Mouse (Mus musculus) lung, embryonic 15.5 days (tissue): ENCODE results near the gene Setd1b. TPM values are rescaled to one million over a fixed set of nuclear protein-coding genes. Genes with fewer than 3 reads are reported as not detected.
A peak's percentile ranks its signal among the peaks of the same experiment; 100 is the strongest.

Experiments
- ATAC-seq: fragments of 200-750 bp; cut with Nextera tagmentation; 2 replicates; pipeline ENCODE4 v1.8.0; 2017; ENCODE audit warnings: moderate number of reproducible peaks, borderline replicate concordance; ENCODE audit not compliant: low FRiP score, low TSS enrichment; ENCODE audit errors: extremely low read depth
- H3K27ac ChIP-seq: fragments of 300-500 bp; sonication (generic); 2 replicates; pipeline ENCODE4 v1.5.1; 2015; ENCODE audit warnings: moderate library complexity, mild to moderate bottlenecking, inconsistent platforms
- H3K27me3 ChIP-seq: fragments of 300-500 bp; sonication (generic); 2 replicates; pipeline ENCODE4 v1.6.1; 2015; ENCODE audit warnings: inconsistent platforms
- H3K36me3 ChIP-seq: fragments of 300-500 bp; sonication (generic); 2 replicates; pipeline ENCODE4 v1.6.1; 2015; ENCODE audit warnings: inconsistent platforms
- H3K4me1 ChIP-seq: fragments of 300-500 bp; sonication (generic); 2 replicates; pipeline ENCODE4 v1.6.1; 2015; ENCODE audit warnings: inconsistent platforms
- H3K4me2 ChIP-seq: fragments of 300-500 bp; sonication (generic); 2 replicates; pipeline ENCODE4 v1.6.1; 2015; ENCODE audit warnings: inconsistent platforms, mild to moderate bottlenecking, moderate library complexity
- H3K4me3 ChIP-seq: fragments of 300-500 bp; sonication (generic); 2 replicates; pipeline ENCODE4 v1.5.1; 2015; ENCODE audit warnings: mild to moderate bottlenecking, inconsistent platforms
- H3K9ac ChIP-seq: fragments of 300-500 bp; sonication (generic); 2 replicates; pipeline ENCODE4 v1.6.1; 2015; ENCODE audit warnings: inconsistent platforms
- H3K9me3 ChIP-seq: fragments of 300-500 bp; sonication (generic); 2 replicates; pipeline ENCODE4 v1.6.1; 2016; ENCODE audit warnings: inconsistent platforms
- WGBS: fragments of 180-500 bp; shearing (Covaris S2); methylation state at CpG from one replicate; pipeline ENCODE4 v1.1.7; 2015; 5-methylcytosine and 5-hydroxymethylcytosine counted together
- polyA plus RNA-seq: library from polyadenylated mRNA; unstranded; fragments of >200 nt; fragmentation: Nextera tagmentation; extraction: Ambion mirVana; gene quantifications from 2 replicates; pipeline ENCODE4 v1.2.1, GENCODE M21; 2015

Setd1b gene
- polyA plus RNA-seq, 1 experiment from 2014 or later, result 9.2 TPM

DNA sequence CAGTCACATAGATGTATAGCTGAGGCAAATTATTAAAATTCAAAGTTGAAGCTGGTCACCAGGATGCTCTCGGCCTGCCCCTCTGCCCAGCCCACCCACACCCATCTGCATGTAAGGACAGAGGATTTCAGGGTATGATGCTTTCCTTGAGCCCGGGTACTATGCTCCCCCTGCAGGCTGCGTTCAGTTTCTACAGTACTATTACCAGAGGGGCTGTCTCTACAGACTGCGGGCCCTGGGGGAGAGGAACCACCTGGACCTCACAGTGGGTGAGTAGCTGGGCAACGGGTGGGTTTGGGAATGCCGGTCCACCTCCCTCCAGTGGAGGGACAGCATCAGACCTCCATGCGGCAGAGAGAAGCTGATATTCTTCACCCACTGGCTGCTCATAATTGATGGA, 27.1 kb upstream of the Setd1b start:
- 32% methylated on average over 7 of the region's 7 CpGs for WGBS
- H3K4me3 ChIP-seq, result no peak overlapping the region
- H3K36me3 ChIP-seq, result no peaks in the 10 kb centered on the region
- no peaks in the 10 kb centered on the region for H3K9me3 ChIP-seq
- no peak overlapping the region for H3K9ac ChIP-seq
- no peak overlapping the region for H3K27ac ChIP-seq
- peaks cover 37% of the 10 kb centered on the region for H3K4me1 ChIP-seq
- ATAC-seq, result no peak
- no peaks in the 10 kb centered on the region for H3K27me3 ChIP-seq
- H3K4me2 ChIP-seq, result no peak overlapping the region

GRCm38 (mm10) chr5:123116080-123116479, 25.9 kb upstream of the Setd1b start:
- Histone ChIP-seq H3K27me3 (no peaks in the 10 kb centered on the region), H3K27ac (peak overlapping the region; percentile 69; the same call in 1 of the 2 replicates), H3K9me3 (no peaks in the 10 kb centered on the region), H3K4me2 (peak overlapping the region; percentile 31; the same call in 1 of the 2 replicates), H3K4me3 (no peak overlapping the region), H3K4me1 (peaks cover 27% of the 10 kb centered on the region), H3K36me3 (no peaks in the 10 kb centered on the region), H3K9ac (no peak overlapping the region)
- ATAC-seq, result peak; percentile 31; the same call in 1 of the 2 replicates
- 52% methylated on average over 8 of the region's 8 CpGs for WGBS

- Histone ChIP-seq H3K4me3 (no peak overlapping the region), H3K27me3 (no peaks in the 10 kb centered on the region), H3K9ac (no peak overlapping the region), H3K9me3 (no peaks in the 10 kb centered on the region), H3K27ac (peak overlapping the region; percentile 69), H3K4me1 (peaks cover 27% of the 10 kb centered on the region), H3K4me2 (no peak overlapping the region), H3K36me3 (no peaks in the 10 kb centered on the region)
- 15% methylated on average over 10 of the region's 10 CpGs for WGBS
- peak; percentile 41; the same call in 1 of the 2 replicates for ATAC-seq
Observed at GRCm38 (mm10) chr5:123117257-123117656, 24.7 kb upstream of the Setd1b start.

DNA sequence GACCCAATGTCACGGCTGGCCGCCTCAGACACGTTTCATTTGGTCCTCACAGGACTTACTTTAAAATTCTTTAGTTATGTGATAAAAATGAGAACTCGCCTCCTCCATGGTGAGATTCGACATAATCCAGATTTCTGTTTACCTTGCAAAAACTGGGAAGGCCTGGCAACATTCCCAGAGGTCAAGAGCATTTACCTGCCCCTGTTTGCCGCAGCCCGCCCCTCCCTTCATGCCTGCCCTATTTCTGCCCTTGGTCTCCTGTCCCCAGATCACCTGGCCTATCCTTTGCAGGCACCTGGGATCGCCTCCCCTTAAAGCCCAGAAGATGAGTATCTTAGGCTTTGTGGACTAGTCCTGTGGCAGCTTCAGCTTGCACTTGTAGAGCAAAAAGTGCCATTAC, 24.2 kb upstream of the Setd1b start:
- ATAC-seq, result no peak
- Histone ChIP-seq H3K9me3 (no peaks in the 10 kb centered on the region), H3K4me2 (no peak overlapping the region), H3K9ac (no peak overlapping the region), H3K27me3 (no peaks in the 10 kb centered on the region), H3K4me1 (peaks cover 27% of the 10 kb centered on the region), H3K36me3 (no peaks in the 10 kb centered on the region), H3K4me3 (no peak overlapping the region), H3K27ac (peak overlapping the region; percentile 69)
- WGBS, result 53% methylated on average over 8 of the region's 8 CpGs

- H3K9me3 ChIP-seq, result no peaks in the 10 kb centered on the region
- no peak overlapping the region for H3K4me3 ChIP-seq
- no peaks in the 10 kb centered on the region for H3K36me3 ChIP-seq
- 65% methylated on average over 10 of the region's 10 CpGs for WGBS
- no peak overlapping the region for H3K27ac ChIP-seq
- H3K4me2 ChIP-seq, result no peak overlapping the region
- ATAC-seq, result no peak
- peaks cover 27% of the 10 kb centered on the region for H3K4me1 ChIP-seq
- no peaks in the 10 kb centered on the region for H3K27me3 ChIP-seq
- H3K9ac ChIP-seq, result no peak overlapping the region
Observed at GRCm38 (mm10) chr5:123118826-123119225, 23.2 kb upstream of the Setd1b start.

GRCm38 (mm10) chr5:123120624-123121215, 21.3 kb upstream of the Setd1b start:
- no peak overlapping the region for H3K27ac ChIP-seq
- 69% methylated on average over 7 of the region's 7 CpGs for WGBS
- H3K4me2 ChIP-seq, result no peak overlapping the region
- H3K9me3 ChIP-seq, result no peaks in the 10 kb centered on the region
- no peaks in the 10 kb centered on the region for H3K36me3 ChIP-seq
- peaks cover 22% of the 10 kb centered on the region for H3K4me1 ChIP-seq
- no peak for ATAC-seq
- no peaks in the 10 kb centered on the region for H3K27me3 ChIP-seq
- no peak overlapping the region for H3K4me3 ChIP-seq
- no peak overlapping the region for H3K9ac ChIP-seq

DNA sequence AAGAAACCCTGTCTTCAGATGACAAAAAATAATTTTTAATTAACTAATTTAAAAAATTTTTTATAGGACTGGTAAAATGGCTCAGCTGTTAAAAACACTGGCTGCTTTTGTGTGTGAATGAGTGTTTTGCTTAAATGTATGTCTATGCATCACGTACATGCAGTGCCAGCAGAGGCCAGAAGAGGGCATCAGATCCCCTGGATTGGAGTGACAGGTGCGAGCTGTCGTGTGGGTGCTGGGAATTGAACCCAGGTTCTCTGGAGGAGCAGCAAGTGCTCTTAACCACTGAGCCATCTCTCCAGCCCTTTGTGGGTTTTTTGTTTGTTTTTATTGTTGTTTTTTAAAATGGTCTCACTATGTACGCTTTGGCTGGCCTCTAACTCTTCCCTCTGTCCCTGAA, 19.8 kb upstream of the Setd1b start:
- H3K4me3 ChIP-seq, result no peak overlapping the region
- WGBS, result 91% methylated on average over 4 of the region's 4 CpGs

GRCm38 (mm10) chr5:123125105-123125504, 16.9 kb upstream of the Setd1b start:
- no peaks in the 10 kb centered on the region for H3K9me3 ChIP-seq
- no peak overlapping the region for H3K27ac ChIP-seq
- H3K36me3 ChIP-seq, result no peaks in the 10 kb centered on the region
- 78% methylated on average over 6 of the region's 6 CpGs for WGBS
- no peak overlapping the region for H3K4me2 ChIP-seq
- no peak overlapping the region for H3K9ac ChIP-seq
- H3K4me1 ChIP-seq, result peaks cover 12% of the 10 kb centered on the region
- H3K27me3 ChIP-seq, result no peaks in the 10 kb centered on the region
- ATAC-seq, result no peak
- H3K4me3 ChIP-seq, result no peak overlapping the region

More for the DNA sequence above, 19.8 kb upstream of the Setd1b start:
- Histone ChIP-seq H3K27me3 (no peaks in the 10 kb centered on the region), H3K4me2 (no peak overlapping the region), H3K9me3 (no peaks in the 10 kb centered on the region), H3K4me1 (peaks cover 9% of the 10 kb centered on the region), H3K36me3 (no peaks in the 10 kb centered on the region), H3K9ac (no peak overlapping the region), H3K27ac (no peak overlapping the region)
- no peak for ATAC-seq

GRCm38 (mm10) chr5:123125638-123126406, 16.2 kb upstream of the Setd1b start:
- Histone ChIP-seq H3K27ac (no peak overlapping the region), H3K4me1 (peaks cover 15% of the 10 kb centered on the region), H3K4me3 (no peak overlapping the region), H3K9ac (no peak overlapping the region), H3K27me3 (no peaks in the 10 kb centered on the region), H3K9me3 (no peaks in the 10 kb centered on the region), H3K36me3 (no peaks in the 10 kb centered on the region), H3K4me2 (no peak overlapping the region)
- WGBS, result 68% methylated on average over 18 of the region's 18 CpGs
- ATAC-seq, result no peak

GRCm38 (mm10) chr5:123127031-123127430, 15.0 kb upstream of the Setd1b start:
- no peaks in the 10 kb centered on the region for H3K27me3 ChIP-seq
- H3K4me3 ChIP-seq, result no peak overlapping the region
- H3K9me3 ChIP-seq, result no peaks in the 10 kb centered on the region
- WGBS, result 72% methylated on average over 6 of the region's 6 CpGs
- H3K4me1 ChIP-seq, result peaks cover 20% of the 10 kb centered on the region
- no peaks in the 10 kb centered on the region for H3K36me3 ChIP-seq
- ATAC-seq, result no peak
- H3K27ac ChIP-seq, result no peak overlapping the region
- H3K4me2 ChIP-seq, result no peak overlapping the region
- H3K9ac ChIP-seq, result no peak overlapping the region

DNA sequence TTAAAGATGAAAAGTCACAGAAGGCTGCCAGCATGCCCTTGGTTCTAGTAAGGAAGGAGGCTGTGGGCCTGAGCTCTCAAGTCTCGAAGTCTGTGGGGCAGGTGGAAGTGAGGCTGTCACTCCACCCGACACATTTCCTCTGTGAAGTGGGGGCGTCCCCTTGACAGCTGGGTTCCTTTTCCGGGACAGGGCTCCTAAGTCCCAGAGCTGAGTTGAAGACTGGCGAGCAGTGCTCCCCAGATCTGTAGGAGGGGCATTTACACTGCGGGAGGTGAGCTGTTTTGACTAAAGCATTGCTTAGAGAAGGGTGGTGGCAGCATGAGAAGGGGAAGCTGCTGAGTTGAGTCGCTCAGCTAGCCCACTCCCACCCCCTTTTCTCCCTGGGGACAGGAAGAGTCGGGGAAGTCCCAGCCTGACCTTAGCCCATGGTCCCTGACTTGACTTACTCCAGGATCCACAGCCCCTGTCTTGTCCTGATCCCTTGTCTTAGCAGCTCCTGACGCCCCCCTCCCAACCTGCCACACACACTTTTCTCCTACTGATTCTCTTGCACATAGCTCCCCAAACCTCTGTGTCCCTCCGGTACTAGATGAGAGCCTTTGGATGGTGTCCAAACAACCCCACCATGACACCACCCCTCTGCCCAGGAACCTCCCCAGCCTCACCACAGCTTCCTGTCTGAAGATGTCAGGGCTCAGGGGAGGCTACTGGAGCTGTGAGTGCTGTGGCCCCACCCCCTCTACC, 13.4 kb upstream of the Setd1b start:
- H3K27ac ChIP-seq, result peak overlapping the region; percentile 45; the same call in 1 of the 2 replicates
- H3K9me3 ChIP-seq, result no peaks in the 10 kb centered on the region
- no peak overlapping the region for H3K4me3 ChIP-seq
- peaks cover 33% of the 10 kb centered on the region for H3K4me1 ChIP-seq
- H3K36me3 ChIP-seq, result no peaks in the 10 kb centered on the region
- no peak overlapping the region for H3K4me2 ChIP-seq
- H3K9ac ChIP-seq, result no peak overlapping the region
- 45% methylated on average over 10 of the region's 10 CpGs for WGBS
- H3K27me3 ChIP-seq, result no peaks in the 10 kb centered on the region
- ATAC-seq, result no peak
